Mouse (Mus musculus) ES-Bruce4 (cell line): ENCODE data around the gene Galp.

Experiments
- CTCF ChIP-seq: IDR thresholded peaks from one replicate; pipeline ENCODE4 v1.8.1; 2011; ENCODE audit warnings: low read depth, low read length
- EP300 ChIP-seq: IDR thresholded peaks from 2 replicates; pipeline ENCODE4 v1.6.1; 2011; ENCODE audit warnings: low read depth, low read length; ENCODE audit not compliant: insufficient read depth
- POLR2A ChIP-seq: IDR thresholded peaks from one replicate; pipeline ENCODE4 v1.8.1; 2011; ENCODE audit warnings: low read length; ENCODE audit not compliant: insufficient read depth

- TF ChIP-seq CTCF (no peak), EP300 (no peak), POLR2A (no peak)
Observed at GRCm38 (mm10) chr7:6184521-6184920, 12.4 kb upstream of the Galp start.
